Mouse (Mus musculus) adrenal gland, adult (tissue): ENCODE results near the gene Mical2.

Experiments used
- DNase-seq, 2 experiments: peaks; one replicate each; pipeline ENCODE4 v3.0.0; 2022 to 2023; ENCODE audit warnings: low spot score in 1 of 2; ENCODE audit not compliant: inconsistent age in 2 of 2

The Mical2 gene

DNA sequence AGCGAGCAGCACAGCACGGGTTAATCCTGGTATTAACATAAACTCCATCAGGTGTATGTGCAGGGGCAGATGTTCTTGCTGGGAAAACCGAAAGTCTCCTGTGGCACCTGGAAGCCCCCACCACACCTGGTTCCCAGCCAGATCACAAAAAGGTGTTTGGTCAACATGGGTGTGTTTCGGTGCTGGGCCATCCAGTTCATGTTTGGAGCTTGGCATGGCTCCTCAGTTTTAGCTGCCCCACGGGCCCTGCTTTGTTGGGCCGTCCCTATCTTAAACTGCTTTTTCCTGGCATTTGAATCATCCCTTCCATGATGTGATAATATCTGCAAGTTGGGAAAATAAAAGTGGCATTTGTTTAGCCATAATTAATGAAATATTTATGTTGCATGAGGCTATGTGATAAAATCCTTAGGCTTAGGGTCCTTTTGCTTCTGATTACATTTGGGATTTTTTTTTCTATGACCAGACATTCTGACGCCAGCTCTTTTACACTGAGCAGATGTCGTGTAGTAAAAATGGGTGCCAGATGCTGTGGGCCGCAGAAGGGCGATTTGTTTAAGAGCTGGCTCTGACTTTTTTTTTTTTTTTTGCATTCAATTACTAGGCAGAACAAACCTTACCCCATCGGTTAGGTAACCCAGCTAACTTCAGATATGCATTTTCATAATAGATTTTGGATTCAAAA is 164.7 kb downstream of the Mical2 start:
- DNase-seq: no peak

DNA sequence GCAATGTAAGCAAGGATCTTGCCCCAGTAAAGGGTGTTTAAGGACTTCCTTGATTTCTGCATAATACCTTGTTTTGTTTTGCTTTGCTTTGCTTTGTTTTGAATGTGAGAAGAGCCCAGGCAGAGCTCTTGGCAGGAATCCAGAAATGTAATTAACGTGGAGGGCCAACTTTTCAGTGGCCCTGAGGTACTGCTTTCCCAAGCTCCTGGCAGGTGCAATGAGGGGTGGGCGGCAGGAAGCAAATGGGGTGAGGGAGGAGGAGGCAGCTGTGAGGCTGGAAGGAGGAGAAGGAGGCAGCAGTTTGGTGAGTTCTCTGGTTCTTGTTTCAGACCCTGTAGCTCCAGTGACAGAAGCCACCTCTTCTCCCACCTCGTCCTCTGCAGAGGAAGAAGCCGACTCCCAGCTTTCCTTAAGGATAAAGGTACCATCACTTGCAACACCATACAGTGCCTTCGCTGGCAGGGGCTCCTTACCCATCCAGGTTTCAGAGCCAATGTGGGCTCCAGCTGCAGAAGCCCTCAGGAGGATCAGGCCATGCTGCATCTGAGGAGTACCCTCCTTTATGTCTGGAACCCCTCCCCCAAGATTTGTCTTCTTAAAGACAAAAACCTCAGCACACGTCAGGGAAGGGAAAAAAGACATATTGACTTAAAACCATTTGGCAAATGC is 165.4 kb downstream of the Mical2 start:
- no peak for DNase-seq

DNA sequence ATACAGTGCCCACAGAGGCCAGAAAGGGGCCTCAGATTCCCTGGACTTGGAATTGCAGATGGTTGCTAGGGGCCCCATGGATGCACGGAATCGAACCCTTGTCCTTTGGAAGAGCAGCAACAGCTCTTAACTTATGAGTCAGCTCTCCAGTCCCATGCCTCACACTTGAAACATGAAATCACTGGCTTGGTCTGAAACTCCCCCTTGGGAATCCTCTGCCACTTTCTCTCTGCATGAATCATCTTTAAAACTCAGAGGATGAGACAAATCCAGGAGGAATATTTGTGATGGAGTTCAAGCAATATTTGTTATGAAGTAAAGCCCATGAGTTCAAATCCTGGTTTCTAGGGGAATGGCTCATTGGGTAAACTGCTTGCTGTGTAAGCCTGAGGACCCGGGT is 172.1 kb downstream of the Mical2 start:
- DNase-seq: no peak

DNA sequence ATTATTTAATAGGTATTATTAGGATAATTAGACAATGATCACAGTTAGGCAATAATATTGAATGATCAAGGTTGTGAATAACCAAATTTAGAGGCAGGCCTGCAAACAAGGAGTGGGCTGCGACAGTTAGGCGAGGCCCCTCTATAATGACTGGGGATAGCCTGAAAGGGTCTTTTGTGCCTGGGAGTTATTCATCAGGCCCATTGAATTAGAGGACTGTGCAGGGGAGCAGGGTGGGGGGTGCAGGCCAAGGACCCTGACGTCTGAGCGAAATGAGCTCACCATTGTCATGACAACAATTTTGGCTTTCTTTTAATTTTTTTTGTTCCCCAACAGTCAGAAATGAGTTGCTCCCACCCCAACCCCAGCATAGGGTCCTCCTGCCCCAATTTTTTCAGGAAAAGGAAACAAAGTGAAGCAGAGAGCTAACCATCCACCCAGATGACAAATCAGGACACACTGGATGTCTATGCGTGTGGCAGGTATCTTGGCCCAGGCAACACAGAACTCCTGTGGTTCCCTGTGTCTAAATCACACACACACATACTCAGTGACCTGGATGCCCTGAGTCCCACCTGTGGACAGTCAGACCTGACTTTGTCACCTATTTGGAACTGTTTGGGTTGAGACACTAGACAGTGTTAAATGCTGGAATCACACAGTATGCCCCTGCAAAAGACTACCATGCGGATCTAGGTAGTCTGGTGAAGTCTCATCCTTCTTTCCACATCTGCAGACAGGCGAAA is 173.9 kb downstream of the Mical2 start:
- no peak for DNase-seq

DNA sequence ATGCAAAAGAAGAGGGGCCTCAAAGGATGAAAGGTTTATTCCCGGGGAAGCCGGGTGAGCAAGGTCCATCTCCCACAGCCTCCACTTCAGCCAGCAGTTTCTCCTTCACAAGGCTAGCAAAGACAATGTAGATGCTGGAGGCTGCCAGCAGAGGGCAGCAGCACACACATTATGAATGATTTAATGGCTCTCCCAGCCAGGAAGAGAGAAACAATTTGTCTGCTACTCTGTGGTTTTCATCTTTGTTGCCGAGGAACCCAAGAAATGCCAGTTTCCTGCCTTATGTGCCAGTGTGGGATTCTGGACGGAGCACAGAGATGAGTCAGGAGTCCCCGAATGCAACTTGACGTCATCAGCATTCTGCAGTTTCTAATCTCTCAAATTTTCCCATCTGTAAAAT is 174.5 kb downstream of the Mical2 start:
- peak; percentile 84 to 93 for DNase-seq

DNA sequence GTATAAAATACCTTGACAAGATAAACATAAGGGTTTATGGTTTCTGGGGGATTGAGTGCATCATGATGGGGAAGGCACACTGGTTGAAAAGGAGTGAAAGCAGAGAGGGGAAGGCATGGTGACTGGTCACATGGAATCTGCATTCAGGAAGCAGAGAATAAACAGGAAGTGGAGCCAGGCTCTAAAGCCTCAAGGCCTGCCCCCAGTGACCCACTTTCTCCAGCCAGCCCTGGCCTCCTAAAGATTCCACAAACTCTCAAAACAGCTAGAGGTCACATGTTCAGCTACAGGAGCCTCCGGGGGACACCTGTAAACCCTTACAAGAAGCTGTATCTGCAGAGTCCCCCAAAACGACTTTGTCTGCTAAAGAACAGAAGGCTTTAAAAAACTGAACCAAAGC is 179.4 kb downstream of the Mical2 start:
- DNase-seq: peak in 1 of 2 experiments; percentile 48

DNA sequence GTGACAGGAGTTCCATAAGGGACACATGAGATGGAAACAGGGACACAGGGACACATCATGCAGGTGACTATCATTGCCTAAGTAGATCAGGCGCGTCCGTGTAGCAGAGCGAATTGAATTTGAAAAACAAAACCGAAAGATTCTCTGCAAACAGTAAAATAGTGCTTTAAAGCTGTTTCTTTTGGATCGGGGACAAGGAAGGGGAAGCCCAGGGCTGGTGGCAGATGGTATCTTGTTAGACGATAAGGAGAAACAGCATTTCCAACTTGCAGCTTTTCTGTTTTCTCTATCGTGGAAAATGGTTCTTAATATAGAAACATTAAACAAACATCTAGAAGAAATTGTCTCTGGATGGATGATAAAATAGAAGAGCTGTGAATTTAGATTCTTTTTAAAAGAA is 179.9 kb downstream of the Mical2 start:
- DNase-seq: no peak

DNA sequence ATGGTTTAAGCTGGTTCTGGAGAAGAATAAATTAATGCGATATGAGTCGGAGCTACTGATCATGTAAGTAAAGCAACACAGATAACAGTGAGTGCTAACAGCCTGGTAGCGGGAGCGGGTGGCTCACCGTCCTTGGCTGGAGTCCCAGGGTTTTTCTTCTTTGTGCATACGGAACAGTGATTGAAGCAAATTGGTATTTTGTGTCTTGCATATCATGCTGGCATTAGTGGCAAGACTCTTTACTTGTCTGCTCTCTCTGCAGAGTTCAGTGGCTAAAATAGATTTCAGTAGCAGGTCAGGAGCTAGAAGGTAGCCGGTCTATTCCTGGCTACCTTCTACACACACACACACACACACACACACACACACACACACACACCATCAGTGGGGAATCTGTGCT is 181.9 kb downstream of the Mical2 start:
- DNase-seq: peak; percentile 88 to 96

DNA sequence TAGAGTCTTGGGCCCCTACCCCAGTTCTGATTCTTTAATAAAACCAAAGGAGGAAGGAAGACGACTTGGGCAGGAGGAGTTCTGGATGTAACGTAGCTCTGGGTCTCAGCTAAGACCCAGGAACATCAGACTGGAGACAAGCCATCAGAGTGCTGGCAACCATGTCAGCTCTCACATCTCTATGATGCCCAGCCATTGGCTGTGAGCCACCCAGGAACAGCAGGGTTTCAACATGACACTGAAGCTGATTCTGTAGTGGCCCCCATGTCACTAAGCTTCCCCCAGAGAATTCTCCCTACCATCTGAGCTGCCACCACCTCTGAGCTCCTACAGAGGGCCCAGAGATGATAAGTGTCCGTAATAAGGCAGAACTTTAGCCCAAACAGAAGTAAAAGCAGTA is 184.3 kb downstream of the Mical2 start:
- DNase-seq: no peak

DNA sequence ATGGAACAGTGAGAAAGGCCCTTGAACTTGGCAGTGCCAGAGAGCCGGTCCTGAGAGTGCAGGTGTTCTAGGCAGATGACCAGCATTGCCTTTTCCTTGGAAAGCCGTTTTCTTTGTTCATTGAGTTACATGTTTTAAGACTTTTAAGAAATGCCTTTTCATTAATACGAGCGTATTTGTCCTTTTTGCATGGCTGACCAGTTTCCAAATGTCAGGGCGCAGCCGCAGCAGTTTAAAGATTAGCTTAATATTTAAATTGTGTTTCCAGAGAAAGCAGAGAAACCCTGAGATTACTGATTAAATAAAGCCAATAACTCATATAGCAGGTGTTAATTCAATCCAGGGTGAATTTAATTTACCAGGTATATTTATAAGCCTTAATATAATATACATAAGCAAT is 187.6 kb downstream of the Mical2 start:
- DNase-seq: no peak

DNA sequence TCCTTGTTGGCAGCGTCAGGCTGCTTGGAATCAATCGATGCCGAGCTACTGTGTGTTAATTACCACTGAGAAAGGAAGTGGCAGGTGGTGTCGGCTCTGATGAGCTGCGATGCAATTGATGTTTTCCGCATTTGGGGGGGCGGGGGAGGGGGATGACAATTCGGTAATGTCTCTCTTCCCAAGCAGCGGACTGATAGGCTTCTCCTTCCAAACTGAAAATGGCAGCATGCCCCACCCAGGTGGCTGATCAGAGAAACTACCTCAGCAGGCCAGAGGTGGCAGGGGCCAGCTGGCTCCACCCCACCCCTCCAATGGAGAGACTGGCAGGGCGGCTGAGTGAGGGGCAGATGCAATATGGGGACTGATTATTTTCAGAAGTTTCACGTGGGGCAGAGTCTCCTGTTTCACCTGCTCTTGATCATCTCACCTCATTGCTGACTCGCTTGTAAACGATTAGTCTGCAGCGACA is 190.4 kb downstream of the Mical2 start:
- DNase-seq: no peak

DNA sequence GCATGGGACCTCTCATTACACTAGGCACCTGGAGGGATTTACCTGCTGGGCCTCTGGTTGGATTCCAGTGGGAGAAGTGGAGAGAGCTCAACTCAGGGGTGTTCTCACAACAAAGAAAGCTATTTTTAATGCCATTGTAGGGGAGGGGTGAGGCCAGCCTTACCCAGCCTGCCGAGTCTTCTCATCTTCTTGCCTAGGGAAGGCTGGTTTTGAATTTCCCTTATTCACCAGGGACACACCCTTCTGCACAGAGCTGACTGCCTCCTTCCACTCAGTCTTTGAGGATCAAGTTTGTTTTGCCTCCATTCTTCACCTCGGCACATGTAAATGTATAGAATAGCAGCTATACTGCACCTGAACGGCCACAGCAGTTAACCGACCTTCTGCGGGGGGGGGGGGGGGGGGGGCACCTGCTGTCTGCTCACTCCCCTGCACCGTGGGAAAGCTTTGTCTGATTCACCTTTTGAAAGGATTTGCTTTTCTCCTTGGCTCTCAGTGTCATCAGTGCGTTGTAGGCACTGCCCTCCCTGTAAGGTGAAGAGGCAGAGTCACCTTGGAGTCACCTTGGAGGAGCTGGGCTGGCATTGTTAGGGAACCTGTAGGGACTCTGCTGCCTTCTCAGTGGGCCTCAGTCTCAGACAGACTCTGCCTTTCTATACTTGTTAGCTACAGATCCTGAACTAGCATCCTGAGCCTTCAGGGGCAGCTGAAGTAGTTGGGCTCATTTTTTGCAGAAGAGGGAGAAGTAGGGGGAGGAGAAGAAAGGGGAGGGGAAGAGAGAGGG is 191.3 kb downstream of the Mical2 start:
- DNase-seq: no peak

DNA sequence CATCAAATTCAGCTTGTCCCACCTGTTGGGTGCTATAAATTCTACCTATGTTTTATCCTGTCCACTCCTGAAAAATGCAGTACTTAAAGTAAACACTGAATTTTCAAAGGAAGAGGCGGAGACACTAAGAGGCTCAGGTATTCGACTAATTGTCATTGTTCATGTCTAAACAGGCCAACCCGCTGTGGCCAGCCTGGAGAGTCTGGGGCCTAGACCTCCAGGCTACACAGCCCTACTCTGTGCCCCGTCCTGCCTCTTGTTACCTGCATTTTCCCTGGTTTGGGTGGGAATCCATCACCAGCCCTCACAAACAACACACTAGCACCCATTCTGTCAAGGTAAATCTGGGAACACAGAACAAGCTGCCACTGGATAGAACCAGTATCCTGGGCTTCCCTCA is 191.9 kb downstream of the Mical2 start:
- no peak for DNase-seq

DNA sequence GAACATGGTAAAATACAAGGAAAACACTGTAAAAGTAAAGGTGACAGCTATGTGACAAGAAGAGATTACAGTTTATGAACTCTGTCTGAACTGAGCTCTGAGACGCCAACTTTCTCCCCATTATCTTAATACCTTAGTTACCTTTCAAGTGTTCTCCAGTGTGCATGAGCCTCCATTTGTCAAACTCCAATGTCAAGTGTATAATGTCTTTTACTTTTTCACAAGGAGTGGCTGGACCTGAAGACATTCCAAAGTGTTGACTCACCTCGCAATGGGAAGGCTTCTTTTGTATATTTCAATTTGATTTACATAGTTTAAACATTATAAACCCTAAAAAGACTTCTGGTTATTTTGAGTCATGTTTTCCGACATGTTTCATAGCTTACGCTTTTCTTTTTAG is 197.8 kb downstream of the Mical2 start:
- DNase-seq: no peak

DNA sequence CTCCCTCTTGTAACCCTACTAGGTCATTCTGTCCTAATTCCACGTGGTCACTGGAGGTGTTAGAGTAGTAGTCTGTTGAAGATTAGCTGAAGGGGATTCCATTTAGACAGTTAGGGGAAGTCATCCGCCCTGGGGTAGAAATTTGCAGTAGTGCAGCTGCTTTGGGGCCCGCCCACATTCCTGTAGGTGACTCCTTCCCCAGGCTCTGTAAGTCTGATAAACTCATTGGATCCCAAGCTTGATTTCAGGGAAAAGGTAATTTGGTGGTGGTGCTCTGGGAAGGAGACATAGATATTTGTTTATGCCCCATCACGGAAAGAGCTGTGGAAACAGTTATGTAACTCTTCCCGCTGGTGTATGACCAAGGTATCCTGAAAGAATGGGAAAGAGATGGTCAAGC is 201.2 kb downstream of the Mical2 start:
- DNase-seq: peak in 1 of 2 experiments; percentile 47

DNA sequence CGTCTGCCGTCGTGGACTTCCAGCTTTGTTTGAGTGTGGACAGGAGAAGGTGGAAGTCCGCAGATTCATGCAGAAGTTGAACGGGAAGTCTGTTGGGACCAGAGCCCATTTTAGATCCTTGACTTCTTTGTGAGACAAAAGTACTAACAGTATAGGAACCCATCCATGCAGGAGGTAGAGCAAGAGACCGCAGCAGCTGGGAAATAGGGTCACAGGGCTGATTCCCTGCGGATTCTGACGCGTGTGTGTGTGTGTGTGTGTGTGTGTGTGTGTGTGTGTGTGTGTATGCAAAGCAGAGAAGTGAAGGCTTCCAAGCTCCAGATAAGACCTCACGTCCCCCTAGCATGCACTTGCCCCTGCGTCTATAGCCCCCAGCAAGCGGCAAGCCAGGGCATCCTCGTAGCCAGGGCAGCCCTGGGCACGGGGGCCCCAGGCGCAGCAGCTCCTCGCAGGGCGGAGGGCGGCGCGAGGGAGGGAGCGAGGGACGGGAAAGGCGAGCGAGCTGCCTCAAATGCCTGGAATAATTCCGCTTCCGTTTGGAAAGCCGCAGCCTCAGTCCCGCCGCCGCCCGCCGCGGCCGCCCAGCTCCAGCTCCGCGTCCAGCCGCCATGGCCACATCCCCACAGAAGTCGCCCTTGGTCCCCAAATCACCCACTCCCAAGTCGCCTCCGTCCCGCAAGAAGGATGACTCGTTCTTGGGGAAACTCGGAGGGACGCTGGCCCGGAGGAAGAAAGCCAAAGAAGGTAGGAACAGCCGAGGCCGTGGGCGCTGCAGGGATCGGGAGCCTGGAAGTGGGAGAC is 201.9 kb downstream of the Mical2 start, which contains the start of gene Parva:
Gene Parva (plus strand): TSS at position 149 of the 801 bp plus-strand sequence.
- peak; percentile 83 to 94 for DNase-seq

DNA sequence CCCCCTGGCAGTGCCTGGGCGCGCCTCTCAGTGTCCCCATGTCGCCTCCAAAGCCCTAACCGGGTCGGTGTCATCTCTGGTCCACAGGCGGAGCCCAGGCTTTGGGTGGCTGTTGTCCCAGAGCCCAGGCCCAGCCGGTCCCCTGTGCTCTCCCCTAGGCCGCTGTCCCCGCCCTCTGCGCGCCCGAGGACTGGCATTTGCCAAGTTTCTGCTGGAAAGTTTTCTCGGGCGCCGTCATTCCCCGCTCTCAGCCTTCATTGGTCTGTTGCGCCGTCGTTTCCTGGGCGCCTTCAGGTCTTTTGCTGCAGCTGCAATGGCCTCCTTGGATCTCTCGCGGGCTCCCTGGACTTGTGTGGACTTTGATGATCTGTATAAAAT is 202.5 kb downstream of the Mical2 start:
- peak; percentile 94 to 98 for DNase-seq

DNA sequence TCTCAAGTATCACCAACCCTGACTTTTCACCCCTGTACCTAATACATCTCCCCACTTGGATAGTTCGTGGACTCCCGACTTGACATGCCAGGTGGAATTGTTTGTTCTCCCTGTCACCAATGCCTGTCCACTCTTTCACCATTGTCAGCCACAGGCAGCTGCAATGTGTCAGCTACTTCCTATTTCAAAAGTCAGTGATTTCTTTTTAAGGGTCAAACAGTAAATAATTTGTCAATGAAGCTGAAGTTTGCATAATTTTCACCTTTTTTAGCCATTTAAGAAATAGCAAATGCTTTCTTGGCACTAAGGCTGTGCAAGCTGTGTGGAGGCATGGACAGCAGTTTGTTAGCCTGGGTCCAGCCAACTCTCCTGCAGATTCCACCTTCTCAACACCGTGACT is 214.2 kb downstream of the Mical2 start:
- no peak for DNase-seq

DNA sequence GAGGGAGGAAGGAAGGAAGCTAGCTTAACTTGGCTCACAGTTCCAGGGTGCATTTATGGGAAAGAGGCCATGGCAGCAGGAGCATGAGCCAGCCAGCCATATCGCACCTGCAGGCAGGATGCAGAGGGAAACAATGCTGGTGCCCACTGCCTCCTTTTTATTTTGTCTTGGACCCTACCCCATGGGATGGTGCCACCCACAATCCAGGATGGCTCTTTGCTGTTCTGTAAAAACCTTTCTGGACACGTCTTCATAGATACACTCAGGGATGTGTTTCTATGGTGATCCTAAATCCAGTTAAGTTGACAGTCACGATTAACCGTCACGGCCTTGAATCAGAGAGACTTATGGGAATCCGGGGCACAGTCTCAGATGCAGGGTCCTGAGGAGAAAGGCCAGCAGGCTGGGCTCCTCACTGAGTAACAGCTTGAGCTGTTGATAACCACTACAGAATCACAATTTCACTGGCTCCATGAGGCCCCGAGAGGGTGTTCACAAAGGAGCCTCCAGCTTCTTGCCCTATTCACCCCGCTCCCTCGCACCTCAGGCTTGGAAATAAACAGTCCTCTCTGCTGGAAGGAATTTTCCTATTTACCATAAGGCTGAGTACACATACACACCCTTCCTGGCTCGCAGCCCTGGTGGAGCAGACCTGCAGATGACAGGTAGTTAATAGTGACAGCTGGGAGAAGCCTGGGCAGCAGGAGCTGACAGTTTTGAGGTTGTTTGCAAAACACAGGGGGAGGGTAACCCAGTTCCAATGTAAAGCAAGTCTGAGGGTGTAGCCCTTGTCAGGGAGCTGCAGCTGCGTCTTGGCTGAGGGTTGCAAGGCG is 218.7 kb downstream of the Mical2 start:
- DNase-seq: peak in 1 of 2 experiments; percentile 50

DNA sequence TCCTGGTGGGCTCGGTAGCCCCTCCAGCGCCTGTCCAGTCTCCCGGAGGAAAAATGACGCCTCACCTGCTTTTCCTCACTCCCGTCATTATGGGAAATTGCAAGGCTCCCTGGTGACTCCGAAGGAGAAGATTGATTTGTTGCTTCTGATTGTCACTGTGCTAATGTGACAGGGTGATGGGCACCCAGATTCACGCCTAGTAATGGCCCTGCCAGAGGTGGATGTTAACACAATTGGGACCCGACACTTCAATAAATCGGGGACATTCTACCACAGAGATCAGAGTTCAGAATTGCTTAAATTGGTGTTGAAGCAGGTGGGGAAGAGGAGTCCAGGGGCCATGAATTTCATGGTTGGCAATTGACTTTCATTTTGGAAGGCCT is 219.3 kb downstream of the Mical2 start:
- no peak for DNase-seq
